Comparison of ENCODE assay signal across 9 mouse cellular contexts in genomic region chr3:101304156-101304555, GRCm38 (mm10). TPM values are rescaled to one million over a fixed set of nuclear protein-coding genes. Genes with fewer than 3 reads are reported as not detected.
DNase-seq lines count a peak whose midpoint lies in the region; ATAC-seq and TF ChIP-seq lines count a peak whose summit lies in the region.
"Had no signal": no experiment of that assay in that cellular context is flagged by ENCODE, and none has a peak within 500 bp of the region (broad histone marks: within the 10 kb centered on the region; RNA-seq: fewer than 3 reads in every experiment).

No protein-coding gene starts in this region.

- WGBS in forebrain, embryonic 11.5 days, result 21% methylated on average over 8 of the region's 8 CpGs
- WGBS in forebrain, embryonic 15.5 days, result 20% methylated on average over 8 of the region's 8 CpGs
- 10% methylated on average over 8 of the region's 8 CpGs for WGBS in embryonic facial prominence, embryonic 15.5 days
- 9% methylated on average over 8 of the region's 8 CpGs for WGBS in stomach, postnatal 0 days

- ATAC-seq in forebrain, embryonic 11.5 days (replicated peaks; ENCODE audit: low FRiP score), result 0 out of 2 replicates have a peak, but pooled peaks have one; percentile 30
- ATAC-seq in forebrain, embryonic 15.5 days (replicated peaks), result no peak
- peak; percentile 53; the same call in 1 of the 2 replicates for ATAC-seq in embryonic facial prominence, embryonic 15.5 days (ENCODE audit: insufficient number of reproducible peaks, low FRiP score, low TSS enrichment, low read depth)
- peak; percentile 59 for ATAC-seq in megakaryocyte-erythroid progenitor cell, adult 5-6 weeks (replicated peaks; ENCODE audit: low FRiP score, low TSS enrichment, poor library complexity, severe bottlenecking)
- ATAC-seq in stomach, postnatal 0 days (ENCODE audit: low FRiP score, low TSS enrichment), result 0 out of 2 replicates have a peak, but pooled peaks have one; percentile 41

- no peaks in the 10 kb centered on the region for H3K27me3 ChIP-seq in forebrain, embryonic 11.5 days (ENCODE audit: control insufficient read depth, insufficient read depth, low read length)
- H3K27me3 ChIP-seq in forebrain, embryonic 15.5 days, result 0 out of 2 replicates have a peak, but pooled peaks cover 3% of the 10 kb centered on the region
- no peaks in the 10 kb centered on the region for H3K27me3 ChIP-seq in embryonic facial prominence, embryonic 15.5 days
- no peaks in the 10 kb centered on the region for H3K27me3 ChIP-seq in stomach, postnatal 0 days (ENCODE audit: control insufficient read depth, insufficient read depth, low read length)

- no peaks in the 10 kb centered on the region for H3K36me3 ChIP-seq in forebrain, embryonic 11.5 days (ENCODE audit: control insufficient read depth, insufficient read depth, low read length)
- H3K36me3 ChIP-seq in forebrain, embryonic 15.5 days, result no peaks in the 10 kb centered on the region
- H3K36me3 ChIP-seq in embryonic facial prominence, embryonic 15.5 days, result no peaks in the 10 kb centered on the region
- no peaks in the 10 kb centered on the region for H3K36me3 ChIP-seq in stomach, postnatal 0 days (ENCODE audit: control insufficient read depth, insufficient read depth, low read length)

- peak; percentile 86 for DNase-seq in forebrain, embryonic 11.5 days (ENCODE audit: low spot score)
- DNase-seq in brain, embryonic 14.5 days (ENCODE audit: low read depth), result peak; percentile 84
- peak; percentile 71 to 78 for DNase-seq in heart, postnatal 36 days
- peak; percentile 42 for DNase-seq in layer of hippocampus, adult 9-11 months
- peak; percentile 81 for DNase-seq in stomach, postnatal 0 days (ENCODE audit: low spot score)

- H3K27ac ChIP-seq in forebrain, embryonic 11.5 days (ENCODE audit: low read depth, low read length), result no peak overlapping the region
- H3K27ac ChIP-seq in forebrain, embryonic 15.5 days (replicated peaks), result no peak overlapping the region
- 0 out of 2 replicates have a peak overlapping the region, but pooled peaks have one; percentile 22 for H3K27ac ChIP-seq in embryonic facial prominence, embryonic 15.5 days (replicated peaks)
- H3K27ac ChIP-seq in stomach, postnatal 0 days (replicated peaks), result no peak overlapping the region

- H3K9me3 ChIP-seq in forebrain, embryonic 11.5 days (ENCODE audit: control insufficient read depth, low read length), result no peaks in the 10 kb centered on the region
- H3K9me3 ChIP-seq in forebrain, embryonic 15.5 days, result no peaks in the 10 kb centered on the region
- no peaks in the 10 kb centered on the region for H3K9me3 ChIP-seq in embryonic facial prominence, embryonic 15.5 days (replicated peaks)
- H3K9me3 ChIP-seq in stomach, postnatal 0 days (ENCODE audit: control insufficient read depth, low read length), result no peaks in the 10 kb centered on the region
- H3K9me3 ChIP-seq: megakaryocyte, embryonic 14.5 days had no signal

- H3K4me3 ChIP-seq in forebrain, embryonic 11.5 days (ENCODE audit: low read depth, low read length), result no peak overlapping the region
- no peak overlapping the region for H3K4me3 ChIP-seq in forebrain, embryonic 15.5 days
- no peak overlapping the region for H3K4me3 ChIP-seq in embryonic facial prominence, embryonic 15.5 days (replicated peaks)
- no peak overlapping the region for H3K4me3 ChIP-seq in stomach, postnatal 0 days (ENCODE audit: low read depth, low read length)
- H3K4me3 ChIP-seq: megakaryocyte, embryonic 14.5 days had no signal

- TF ChIP-seq POLR2A in brain, embryonic 14.5 days (IDR thresholded peaks at IDR 0.05; ENCODE audit: borderline replicate concordance, extremely low read depth, insufficient read depth, insufficient read length, poor library complexity, severe bottlenecking), result no peak

- H3K4me1 ChIP-seq in forebrain, embryonic 11.5 days (replicated peaks; ENCODE audit: control insufficient read depth, insufficient read depth, low read length), result peaks cover 9% of the 10 kb centered on the region; the same call in 1 of the 2 replicates
- peaks cover 32% of the 10 kb centered on the region for H3K4me1 ChIP-seq in forebrain, embryonic 15.5 days
- H3K4me1 ChIP-seq in embryonic facial prominence, embryonic 15.5 days, result peaks cover 28% of the 10 kb centered on the region
- H3K4me1 ChIP-seq in stomach, postnatal 0 days (replicated peaks; ENCODE audit: control insufficient read depth, insufficient read depth), result no peaks in the 10 kb centered on the region

- H3K4me2 ChIP-seq in forebrain, embryonic 11.5 days (ENCODE audit: low read depth, low read length, severe bottlenecking), result no peak overlapping the region
- H3K4me2 ChIP-seq in forebrain, embryonic 15.5 days (replicated peaks), result no peak overlapping the region
- H3K4me2 ChIP-seq in embryonic facial prominence, embryonic 15.5 days (replicated peaks), result 0 out of 2 replicates have a peak overlapping the region, but pooled peaks have one; percentile 6
- H3K4me2 ChIP-seq in stomach, postnatal 0 days (replicated peaks; ENCODE audit: low read depth), result no peak overlapping the region

- intact Hi-C loops in heart, postnatal 36 days (cut with DNase I), result loop anchor here (1.0 to 5.0 kb wide), 2 partner anchors 158 to 508 kb away; no protein-coding TSS in a partner anchor

- TF ChIP-seq CTCF in brain, embryonic 14.5 days (IDR thresholded peaks at IDR 0.05; ENCODE audit: borderline replicate concordance, extremely low read depth, insufficient read depth, insufficient read length), result peak; percentile 91
- peak; percentile 80 for TF ChIP-seq CTCF in stomach, postnatal 0 days (IDR thresholded peaks at IDR 0.05; ENCODE audit: low read depth)

- no peak for TF ChIP-seq EP300 in stomach, postnatal 0 days (optimal IDR thresholded peaks at IDR 0.05)

- H3K9ac ChIP-seq in forebrain, embryonic 11.5 days (ENCODE audit: low read length), result no peak overlapping the region
- no peak overlapping the region for H3K9ac ChIP-seq in forebrain, embryonic 15.5 days (replicated peaks)
- no peak overlapping the region for H3K9ac ChIP-seq in embryonic facial prominence, embryonic 15.5 days
- no peak overlapping the region for H3K9ac ChIP-seq in stomach, postnatal 0 days (ENCODE audit: low read length)

RNA-seq across cellular contexts. Expression of gene Cd2, which starts 16.4 kb away (rescaled TPM):
- not detected in 2 replicates for polyA plus RNA-seq in forebrain, embryonic 11.5 days (2014; fragmentation: Nextera tagmentation; extraction: Ambion mirVana)
- polyA plus RNA-seq in forebrain, embryonic 15.5 days (2015; fragmentation: Nextera tagmentation; extraction: Ambion mirVana), result 0.15 and 0.32 TPM in 2 replicates
- polyA plus RNA-seq in brain, embryonic 14.5 days (2012; rRNA removed), result 0.08 TPM in 1 of 2 replicates, not detected in the other
- polyA plus RNA-seq in embryonic facial prominence, embryonic 15.5 days (2015; fragmentation: Nextera tagmentation; extraction: Ambion mirVana), result 0.24 TPM in 1 of 2 replicates, not detected in the other
- total RNA-seq in heart, postnatal 36 days (2021), result under 1 TPM; 0.43 to 0.44 TPM
- 0.35 and 6.1 TPM in 2 replicates for total RNA-seq in megakaryocyte-erythroid progenitor cell, adult 5-6 weeks (2014; fragmentation: Nextera tagmentation)
- total RNA-seq in megakaryocyte-erythroid progenitor cell, adult 5-6 weeks (2017), result 0.19 and 14.4 TPM in 2 replicates
- 0.17 TPM in 1 of 2 replicates, not detected in the other for polyA plus RNA-seq in stomach, postnatal 0 days (2015; fragmentation: Nextera tagmentation; extraction: Ambion mirVana)
